Mouse (Mus musculus) limb, embryonic 11.5 days (tissue): ENCODE results near the gene Gm20532. TPM values are rescaled to one million over a fixed set of nuclear protein-coding genes. Genes with fewer than 3 reads are reported as not detected.

Experiments
- ATAC-seq: fragments of 200-750 bp; cut with Nextera tagmentation; 2 replicates; pipeline ENCODE4 v1.8.0; 2017; ENCODE audit warnings: low read depth; ENCODE audit not compliant: insufficient number of reproducible peaks, low FRiP score, low TSS enrichment
- DNase-seq: peaks from one replicate; pipeline ENCODE4 v3.0.0-alpha.2; 2015; ENCODE audit warnings: low spot score
- H3K27ac ChIP-seq: fragments of 300-500 bp; sonication (generic); replicated peaks from 2 replicates; pipeline ENCODE4 v1.5.1; 2014; ENCODE audit warnings: low read depth, mild to moderate bottlenecking, low read length
- H3K27me3 ChIP-seq: fragments of 300-500 bp; sonication (generic); 2 replicates; pipeline ENCODE4 v1.6.1; 2014; ENCODE audit warnings: mild to moderate bottlenecking, low read length, mixed read lengths; ENCODE audit not compliant: control insufficient read depth, insufficient read depth
- H3K36me3 ChIP-seq: fragments of 300-500 bp; sonication (generic); 2 replicates; pipeline ENCODE4 v1.6.1; 2014; ENCODE audit warnings: mild to moderate bottlenecking, low read length, moderate library complexity, mixed read lengths; ENCODE audit not compliant: control insufficient read depth, insufficient read depth
- H3K4me1 ChIP-seq: fragments of 300-500 bp; sonication (generic); 2 replicates; pipeline ENCODE4 v1.6.1; 2014; ENCODE audit warnings: low read length, mixed read lengths; ENCODE audit not compliant: control insufficient read depth, insufficient read depth
- H3K4me2 ChIP-seq: fragments of 300-500 bp; sonication (generic); 2 replicates; pipeline ENCODE4 v1.6.1; 2014; ENCODE audit warnings: low read depth, mild to moderate bottlenecking, moderate library complexity; ENCODE audit not compliant: severe bottlenecking
- H3K4me3 ChIP-seq: fragments of 300-500 bp; sonication (generic); 2 replicates; pipeline ENCODE4 v1.5.1; 2014; ENCODE audit warnings: low read depth, low read length
- H3K9ac ChIP-seq: fragments of 300-500 bp; sonication (generic); 2 replicates; pipeline ENCODE4 v1.6.1; 2014; ENCODE audit warnings: mild to moderate bottlenecking, low read length
- H3K9me3 ChIP-seq: fragments of 300-500 bp; sonication (generic); 2 replicates; pipeline ENCODE4 v1.6.1; 2016; ENCODE audit warnings: low read length; ENCODE audit not compliant: control insufficient read depth
- WGBS: fragments of 180-500 bp; shearing (Covaris S2); extraction: QIAGEN DNeasy Blood & Tissue Kit; methylation state at CpG from one replicate; pipeline ENCODE4 v1.1.7; 2014; 5-methylcytosine and 5-hydroxymethylcytosine counted together
- polyA plus RNA-seq: library from polyadenylated mRNA; unstranded; fragments of >200 nt; fragmentation: Nextera tagmentation; extraction: Ambion mirVana; gene quantifications from 2 replicates; pipeline ENCODE4 v1.2.1, GENCODE M21; 2014

Gene Gm20532
- polyA plus RNA-seq, 1 experiment from 2014 or later: not detected

DNA sequence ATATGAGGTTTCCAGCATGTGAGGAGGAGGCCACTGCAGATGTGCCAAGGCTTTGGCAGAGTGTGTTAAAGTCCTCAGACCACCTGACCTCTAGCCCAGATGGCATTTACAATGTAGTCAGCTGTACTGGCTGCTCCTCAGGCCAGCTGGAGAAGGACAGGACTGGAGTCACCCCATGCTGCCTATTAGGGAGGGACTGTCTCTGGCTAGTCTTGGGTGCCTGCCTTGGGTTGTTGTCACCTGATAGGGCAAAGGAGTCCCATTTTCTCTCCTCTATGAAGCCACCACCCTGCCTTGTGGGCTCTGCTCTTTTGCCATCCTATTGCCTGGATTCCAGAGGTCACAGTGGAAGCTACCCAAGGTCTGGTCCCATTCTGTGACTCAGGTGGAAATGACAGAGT, 22.8 kb downstream of the Gm20532 start:
- no peak overlapping the region for H3K4me2 ChIP-seq
- no peaks in the 10 kb centered on the region for H3K4me1 ChIP-seq
- H3K27me3 ChIP-seq: no peaks in the 10 kb centered on the region
- H3K36me3 ChIP-seq: no peaks in the 10 kb centered on the region
- no peak overlapping the region for H3K4me3 ChIP-seq
- H3K9ac ChIP-seq: no peak overlapping the region
- DNase-seq: no peak
- H3K9me3 ChIP-seq: no peaks in the 10 kb centered on the region
- no peak overlapping the region for H3K27ac ChIP-seq
- ATAC-seq: no peak

- Histone ChIP-seq H3K9me3 (no peaks in the 10 kb centered on the region), H3K27ac (no peak overlapping the region), H3K4me3 (no peak overlapping the region), H3K4me1 (no peaks in the 10 kb centered on the region), H3K27me3 (no peaks in the 10 kb centered on the region), H3K36me3 (no peaks in the 10 kb centered on the region), H3K4me2 (no peak overlapping the region), H3K9ac (no peak overlapping the region)
- 84% methylated on average over 3 of the region's 3 CpGs for WGBS
- DNase-seq (no peak), ATAC-seq (no peak)
Measured at GRCm38 (mm10) chr2:26610526-26610925, 24.1 kb downstream of the Gm20532 start.

DNA sequence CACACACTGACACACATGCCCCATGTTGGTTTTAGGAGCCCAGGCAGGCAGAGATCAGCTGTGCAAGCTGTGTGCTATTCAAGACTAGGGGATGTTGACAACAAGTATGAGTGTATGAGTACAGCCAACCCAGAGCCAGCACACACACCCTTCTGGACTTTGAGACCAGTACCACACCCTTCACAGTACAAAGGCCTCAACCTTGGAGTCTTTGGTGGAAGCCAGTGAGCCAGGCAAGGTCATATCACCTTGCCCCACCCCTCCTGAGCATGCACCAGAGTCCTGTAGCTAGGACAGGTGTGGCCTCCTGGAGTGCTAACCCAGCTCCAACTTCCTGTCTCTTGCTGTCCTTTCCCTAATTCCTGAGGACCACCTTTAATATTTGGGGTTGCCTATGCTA, 24.6 kb downstream of the Gm20532 start:
- H3K4me3 ChIP-seq: no peak overlapping the region
- ATAC-seq (no peak), DNase-seq (no peak)
- H3K4me1 ChIP-seq: no peaks in the 10 kb centered on the region
- no peak overlapping the region for H3K27ac ChIP-seq
- no peak overlapping the region for H3K9ac ChIP-seq
- no peaks in the 10 kb centered on the region for H3K36me3 ChIP-seq
- no peaks in the 10 kb centered on the region for H3K9me3 ChIP-seq
- H3K4me2 ChIP-seq: no peak overlapping the region
- H3K27me3 ChIP-seq: no peaks in the 10 kb centered on the region

DNA sequence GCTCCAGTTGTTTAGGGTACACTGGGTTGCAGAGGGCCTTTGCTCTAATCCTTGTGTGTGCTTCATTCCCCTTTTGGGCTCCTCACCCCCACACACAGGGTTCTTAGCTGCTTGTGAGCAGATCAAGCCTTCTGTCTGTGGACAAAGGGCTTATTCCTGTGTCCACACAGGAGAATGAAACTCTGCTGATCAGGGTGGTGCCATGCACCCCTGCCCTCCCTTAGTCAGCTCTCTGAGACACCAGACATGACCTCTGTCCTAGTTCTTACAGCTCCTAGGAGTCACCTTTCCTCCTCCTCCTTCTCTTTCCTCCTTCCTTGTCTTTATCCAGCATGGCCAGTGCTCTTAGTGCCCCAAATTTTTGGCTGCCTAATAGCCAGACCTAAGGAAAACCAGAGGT, 25.5 kb downstream of the Gm20532 start:
- no peaks in the 10 kb centered on the region for H3K4me1 ChIP-seq
- no peaks in the 10 kb centered on the region for H3K9me3 ChIP-seq
- no peak overlapping the region for H3K9ac ChIP-seq
- no peaks in the 10 kb centered on the region for H3K27me3 ChIP-seq
- no peaks in the 10 kb centered on the region for H3K36me3 ChIP-seq
- no peak for ATAC-seq
- H3K27ac ChIP-seq: no peak overlapping the region
- H3K4me2 ChIP-seq: no peak overlapping the region
- H3K4me3 ChIP-seq: no peak overlapping the region
- no peak for DNase-seq

DNA sequence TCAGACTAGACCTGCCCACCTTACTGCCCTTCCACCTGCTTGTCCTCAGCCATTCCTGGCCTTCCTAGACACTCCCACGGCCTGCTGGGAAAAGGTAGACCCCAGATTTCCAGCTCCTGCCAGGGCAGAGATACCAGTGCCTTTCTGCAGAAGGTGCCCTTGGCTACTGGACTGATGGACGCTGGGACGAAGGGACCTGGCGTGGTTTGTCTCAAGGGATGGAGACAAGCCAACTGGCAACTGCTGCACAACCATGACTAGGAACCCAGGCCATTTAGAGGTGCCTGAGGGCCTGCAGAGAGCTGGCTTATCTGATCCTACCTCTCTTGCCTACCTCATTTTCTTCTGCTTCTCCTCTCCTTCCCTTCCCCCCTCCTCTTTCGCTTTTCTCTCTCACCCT, 28.5 kb downstream of the Gm20532 start:
- Histone ChIP-seq H3K4me1 (no peaks in the 10 kb centered on the region), H3K27me3 (no peaks in the 10 kb centered on the region), H3K4me2 (no peak overlapping the region), H3K9me3 (no peaks in the 10 kb centered on the region), H3K36me3 (no peaks in the 10 kb centered on the region), H3K9ac (no peak overlapping the region), H3K27ac (no peak overlapping the region), H3K4me3 (no peak overlapping the region)
- no peak for DNase-seq
- no peak for ATAC-seq
- 80% methylated on average over 5 of the region's 5 CpGs for WGBS

- ATAC-seq: no peak
- Histone ChIP-seq H3K9ac (no peak overlapping the region), H3K9me3 (no peaks in the 10 kb centered on the region), H3K27me3 (no peaks in the 10 kb centered on the region), H3K36me3 (no peaks in the 10 kb centered on the region), H3K4me1 (no peaks in the 10 kb centered on the region), H3K4me3 (no peak overlapping the region), H3K4me2 (no peak overlapping the region), H3K27ac (no peak overlapping the region)
- 79% methylated on average over 4 of the region's 4 CpGs for WGBS
- no peak for DNase-seq
Measured at GRCm38 (mm10) chr2:26615459-26616124, 29.2 kb downstream of the Gm20532 start.

DNA sequence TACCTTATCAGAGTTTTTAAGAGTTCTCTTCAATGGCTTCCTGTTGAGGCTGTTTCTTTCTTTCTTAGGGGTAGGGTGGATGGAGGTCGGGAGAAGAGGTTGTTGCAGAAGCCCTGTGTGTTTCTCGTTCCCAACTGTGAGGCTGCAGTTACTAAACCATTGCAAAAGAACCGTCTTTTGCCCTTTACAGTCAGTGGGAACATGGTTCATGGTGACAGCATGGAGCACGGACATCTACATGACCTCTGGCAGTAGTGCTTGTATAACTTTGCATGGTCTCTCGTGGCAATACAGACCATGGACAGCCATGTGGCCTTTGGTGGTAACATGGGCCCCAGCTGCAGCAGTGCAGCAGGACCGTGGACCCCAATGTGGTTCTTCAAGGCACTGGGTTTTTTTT, 30.9 kb downstream of the Gm20532 start:
- WGBS: 78% methylated on average over 6 of the region's 6 CpGs
- no peak for DNase-seq
- no peaks in the 10 kb centered on the region for H3K36me3 ChIP-seq

DNA sequence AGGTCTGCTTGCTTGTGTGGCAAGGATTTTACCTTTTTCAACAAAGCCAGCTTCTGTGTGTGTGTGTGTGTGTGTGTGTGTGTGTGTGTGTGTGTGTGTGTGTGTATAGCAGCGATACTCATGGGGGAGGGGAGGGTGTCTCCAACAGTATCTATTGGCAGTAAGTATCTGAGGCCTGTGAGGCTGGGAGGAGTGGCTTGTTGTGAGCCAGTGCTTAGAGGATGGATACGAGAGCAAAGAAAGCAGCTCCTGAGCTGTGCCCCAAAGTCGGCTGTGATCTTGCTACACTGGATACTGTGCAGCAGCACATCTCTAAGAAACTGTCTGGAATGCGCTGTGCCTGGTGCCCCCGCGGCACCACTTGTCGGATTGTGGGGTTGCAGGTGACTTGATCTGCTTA, 31.5 kb downstream of the Gm20532 start:
- no peak for DNase-seq
- Histone ChIP-seq H3K36me3 (no peaks in the 10 kb centered on the region), H3K27me3 (no peaks in the 10 kb centered on the region), H3K27ac (no peak overlapping the region), H3K9ac (no peak overlapping the region; the same call in 1 of the 2 replicates), H3K4me3 (no peak overlapping the region), H3K4me2 (no peak overlapping the region), H3K9me3 (no peaks in the 10 kb centered on the region), H3K4me1 (no peaks in the 10 kb centered on the region)
- no peak for ATAC-seq
- 54% methylated on average over 7 of the region's 7 CpGs for WGBS

More for the DNA sequence above, 30.9 kb downstream of the Gm20532 start:
- H3K4me3 ChIP-seq: no peak overlapping the region
- ATAC-seq: no peak
- H3K4me1 ChIP-seq: no peaks in the 10 kb centered on the region
- H3K27me3 ChIP-seq: no peaks in the 10 kb centered on the region
- no peak overlapping the region for H3K27ac ChIP-seq
- H3K9me3 ChIP-seq: no peaks in the 10 kb centered on the region
- no peak overlapping the region for H3K9ac ChIP-seq
- no peak overlapping the region for H3K4me2 ChIP-seq

DNA sequence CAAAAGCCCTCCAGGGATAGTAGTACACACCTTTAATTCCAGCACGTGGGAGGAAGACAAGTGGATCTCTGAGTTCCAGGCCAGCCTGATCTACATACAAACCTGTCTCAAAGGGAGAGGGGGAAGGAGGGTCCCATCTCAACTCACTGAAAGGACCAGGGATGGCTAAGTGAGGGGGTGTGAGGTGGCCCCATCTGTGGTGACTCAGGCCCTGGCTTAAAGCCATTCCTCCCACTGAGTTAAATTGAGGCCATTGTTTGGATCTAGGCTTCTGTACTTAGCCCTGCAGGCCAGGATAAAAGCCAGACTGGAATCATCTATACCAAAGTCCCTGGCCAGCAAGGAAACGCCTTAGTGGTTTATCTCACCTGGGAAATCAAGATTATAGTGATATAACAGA, 34.8 kb downstream of the Gm20532 start:
- Histone ChIP-seq H3K4me2 (no peak overlapping the region), H3K36me3 (no peaks in the 10 kb centered on the region), H3K4me3 (no peak overlapping the region), H3K9ac (no peak overlapping the region), H3K27ac (no peak overlapping the region), H3K27me3 (no peaks in the 10 kb centered on the region), H3K9me3 (no peaks in the 10 kb centered on the region; the same call in 1 of the 2 replicates), H3K4me1 (no peaks in the 10 kb centered on the region)
- ATAC-seq (no peak), DNase-seq (no peak)
- WGBS: 51% methylated on average over 2 of the region's 2 CpGs
